Mouse (Mus musculus) pancreas, adult 10 weeks (tissue): ENCODE results near the gene Dusp3. TPM values are rescaled to one million over a fixed set of nuclear protein-coding genes. Genes with fewer than 3 reads are reported as not detected.

Experiments used
- polyA plus RNA-seq: library from polyadenylated mRNA; stranded (reverse); fragments of 350-450 nt; fragmentation: Illumina TruSeq; extraction: RNeasy Lipid Tissue Mini Kit (QIAGEN cat#74804); gene quantifications from one replicate; pipeline ENCODE4 v1.2.3, GENCODE M21; 2015; ENCODE audit warnings: low read depth, low replicate concordance; ENCODE audit not compliant: insufficient read depth

Gene Dusp3
- 14.7 TPM for polyA plus RNA-seq

GRCm38 (mm10) chr11:101986913-101987312 is at the start of gene Dusp3:
Gene Dusp3 (minus strand): TSS chr11:101987013.

GRCm38 (mm10) chr11:102028087-102028816 is 41.4 kb upstream of the Dusp3 start, which contains the start of gene Mpp3:
Gene Mpp3 (minus strand): TSS chr11:102028461.

GRCm38 (mm10) chr11:101984054-101985025 is 2.5 kb downstream of the Dusp3 start, which contains the start of gene Cfap97d1:
Gene Cfap97d1 (plus strand): TSS chr11:101984279.

GRCm38 (mm10) chr11:101966965-101967614 is 19.7 kb downstream of the Dusp3 start, which contains the start of gene Sost:
Gene Sost (minus strand): TSS chr11:101967015.

Other genes with a start within 250 kb of the Dusp3 start
- not detected for gene Etv4, start 201.6 kb downstream of the Dusp3 start, polyA plus RNA-seq
- gene Meox1, start 92.6 kb downstream of the Dusp3 start, polyA plus RNA-seq = 8.0 TPM
- not detected for gene Sost, start 20.0 kb downstream of the Dusp3 start, polyA plus RNA-seq
- gene Cfap97d1, start 2.7 kb downstream of the Dusp3 start, polyA plus RNA-seq = not detected
- gene Mpp3, start 41.4 kb upstream of the Dusp3 start, polyA plus RNA-seq = 1.8 TPM
- 30.6 TPM for gene Cd300lg, start 54.5 kb upstream of the Dusp3 start, polyA plus RNA-seq
- gene Mpp2, start 101.5 kb upstream of the Dusp3 start, polyA plus RNA-seq = 3.7 TPM
- gene Ppy, start 114.3 kb upstream of the Dusp3 start, polyA plus RNA-seq = 164 TPM
- gene Pyy, start 120.8 kb upstream of the Dusp3 start, polyA plus RNA-seq = 196 TPM
- gene Nags, start 158.5 kb upstream of the Dusp3 start, polyA plus RNA-seq = 0.54 TPM
- 4.6 TPM for gene Tmem101, start 169.4 kb upstream of the Dusp3 start, polyA plus RNA-seq
- 7.2 TPM for gene Lsm12, start 198.3 kb upstream of the Dusp3 start, polyA plus RNA-seq
- 15.2 TPM for gene G6pc3, start 202.6 kb upstream of the Dusp3 start, polyA plus RNA-seq
- 28.4 TPM for gene Hdac5, start 243.2 kb upstream of the Dusp3 start, polyA plus RNA-seq